Comparison of ENCODE assay signal across 14 mouse cellular contexts in the genomic region with DNA sequence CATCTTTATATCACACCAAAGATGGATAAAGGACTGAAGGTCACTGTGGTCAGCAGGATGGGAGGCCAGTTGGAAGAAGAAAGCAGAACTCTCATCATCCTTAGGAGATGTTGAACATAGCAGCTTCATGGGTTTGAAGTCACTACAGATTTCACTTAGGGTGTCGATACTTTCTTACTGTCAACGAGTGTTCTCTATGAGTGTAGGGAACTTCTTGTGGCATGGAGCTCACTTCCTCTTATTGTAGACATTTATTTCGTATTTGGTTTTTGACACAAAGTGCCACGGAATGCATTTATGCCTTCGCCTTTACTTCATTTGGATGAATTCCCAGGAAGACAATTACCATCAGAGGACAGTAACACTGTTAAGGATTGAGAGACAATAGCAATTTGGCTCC. TPM values are rescaled to one million over a fixed set of nuclear protein-coding genes. Genes with fewer than 3 reads are reported as not detected.
DNase-seq lines count a peak whose midpoint lies in the region; ATAC-seq and TF ChIP-seq lines count a peak whose summit lies in the region.
"Had no signal": no experiment of that assay in that cellular context is flagged by ENCODE, and none has a peak within 500 bp of the region (broad histone marks: within the 10 kb centered on the region; RNA-seq: fewer than 3 reads in every experiment).

No protein-coding gene starts in this region.

- WGBS in heart, embryonic 15.5 days: 76% methylated on average over 5 of the region's 5 CpGs
- 79% methylated on average over 5 of the region's 5 CpGs for WGBS in heart, adult 2 months
- WGBS in lung, embryonic 16.5 days: 74% methylated on average over 5 of the region's 5 CpGs
- WGBS in lung, postnatal 0 days: 67% methylated on average over 5 of the region's 5 CpGs
- 89% methylated on average over 5 of the region's 5 CpGs for WGBS in forebrain, embryonic 14.5 days

- no peak for ATAC-seq in heart, embryonic 15.5 days (replicated peaks; ENCODE audit: insufficient number of reproducible peaks, insufficient read depth, low FRiP score, low read depth)
- no peak for ATAC-seq in lung, embryonic 16.5 days (ENCODE audit: low read depth)
- no peak for ATAC-seq in lung, postnatal 0 days
- ATAC-seq in granulocyte monocyte progenitor cell, adult 5-6 weeks (replicated peaks; ENCODE audit: poor library complexity, severe bottlenecking): peak; percentile 79
- 0 out of 2 replicates have a peak, but pooled peaks have one; percentile 38 for ATAC-seq in megakaryocyte, adult 5-6 weeks (ENCODE audit: poor library complexity, severe bottlenecking)
- no peak for ATAC-seq in forebrain, embryonic 14.5 days
- ATAC-seq: inflammation-experienced regulatory T-cells, adult 6 months had no signal

- no peak for DNase-seq in heart, adult 2 months
- no peak for DNase-seq in lung, postnatal 0 days (ENCODE audit: low spot score)
- DNase-seq in forebrain, embryonic 14.5 days (ENCODE audit: low spot score): no peak
- DNase-seq: cerebellum, adult 9-11 months; lung, adult 18-20 months had no signal

- no peak for TF ChIP-seq POLR2A in heart, adult 2 months (IDR thresholded peaks at IDR 0.05; ENCODE audit: insufficient read depth, low read depth, low read length)

- no peaks in the 10 kb centered on the region for H3K9me3 ChIP-seq in heart, embryonic 15.5 days (replicated peaks)
- H3K9me3 ChIP-seq in lung, embryonic 16.5 days (ENCODE audit: control insufficient read depth, low read length): no peaks in the 10 kb centered on the region
- no peaks in the 10 kb centered on the region for H3K9me3 ChIP-seq in lung, postnatal 0 days (ENCODE audit: low read length)
- no peaks in the 10 kb centered on the region for H3K9me3 ChIP-seq in forebrain, embryonic 14.5 days (replicated peaks; ENCODE audit: control insufficient read depth, low read length)
- H3K9me3 ChIP-seq: forebrain, embryonic 12.5 days; G1E had no signal

- no peak overlapping the region for H3K4me2 ChIP-seq in heart, embryonic 15.5 days
- no peak overlapping the region for H3K4me2 ChIP-seq in lung, embryonic 16.5 days (ENCODE audit: low read depth, low read length)
- no peak overlapping the region for H3K4me2 ChIP-seq in lung, postnatal 0 days (replicated peaks; ENCODE audit: low read depth, low read length)
- H3K4me2 ChIP-seq in forebrain, embryonic 14.5 days (ENCODE audit: low read length): no peak overlapping the region
- H3K4me2 ChIP-seq: forebrain, embryonic 12.5 days had no signal

- no peaks in the 10 kb centered on the region for H3K79me2 ChIP-seq in heart, adult 2 months (replicated peaks; ENCODE audit: control insufficient read depth, insufficient read depth, low read length)

- no peaks in the 10 kb centered on the region for H3K36me3 ChIP-seq in heart, embryonic 15.5 days
- no peaks in the 10 kb centered on the region for H3K36me3 ChIP-seq in heart, adult 2 months (ENCODE audit: control insufficient read depth, insufficient read depth, low read length)
- no peaks in the 10 kb centered on the region for H3K36me3 ChIP-seq in lung, embryonic 16.5 days (ENCODE audit: control insufficient read depth, insufficient read depth, low read length)
- no peaks in the 10 kb centered on the region for H3K36me3 ChIP-seq in lung, postnatal 0 days (ENCODE audit: insufficient read depth, low read length)
- H3K36me3 ChIP-seq in forebrain, embryonic 14.5 days (ENCODE audit: control insufficient read depth, insufficient read depth, low read length): no peaks in the 10 kb centered on the region
- H3K36me3 ChIP-seq: forebrain, embryonic 12.5 days; G1E had no signal

- H3K4me3 ChIP-seq in heart, embryonic 15.5 days: no peak overlapping the region
- H3K4me3 ChIP-seq in heart, adult 2 months: no peak overlapping the region
- no peak overlapping the region for H3K4me3 ChIP-seq in lung, embryonic 16.5 days (ENCODE audit: low read length)
- H3K4me3 ChIP-seq in lung, postnatal 0 days (ENCODE audit: low read depth, low read length): no peak overlapping the region
- H3K4me3 ChIP-seq in forebrain, embryonic 14.5 days (ENCODE audit: low read depth, low read length): no peak overlapping the region
- H3K4me3 ChIP-seq: forebrain, embryonic 12.5 days had no signal

- H3K4me1 ChIP-seq in heart, embryonic 15.5 days (replicated peaks): peaks cover 27% of the 10 kb centered on the region
- H3K4me1 ChIP-seq in heart, adult 2 months (ENCODE audit: control insufficient read depth, insufficient read depth, low read length): no peaks in the 10 kb centered on the region
- peaks cover 6% of the 10 kb centered on the region for H3K4me1 ChIP-seq in lung, embryonic 16.5 days (replicated peaks; ENCODE audit: control insufficient read depth, insufficient read depth, low read length)
- H3K4me1 ChIP-seq in lung, postnatal 0 days (ENCODE audit: insufficient read depth, low read depth, low read length): no peaks in the 10 kb centered on the region; the same call in 1 of the 2 replicates
- peaks cover 15% of the 10 kb centered on the region for H3K4me1 ChIP-seq in forebrain, embryonic 14.5 days (ENCODE audit: control insufficient read depth, insufficient read depth, low read length)

- H3K9ac ChIP-seq in heart, embryonic 15.5 days: no peak overlapping the region
- no peak overlapping the region for H3K9ac ChIP-seq in heart, adult 2 months (ENCODE audit: low read depth, low read length)
- H3K9ac ChIP-seq in lung, embryonic 16.5 days (ENCODE audit: low read length): no peak overlapping the region
- H3K9ac ChIP-seq in lung, postnatal 0 days (replicated peaks; ENCODE audit: low read depth): no peak overlapping the region
- no peak overlapping the region for H3K9ac ChIP-seq in forebrain, embryonic 14.5 days (ENCODE audit: low read length)
- H3K9ac ChIP-seq: forebrain, embryonic 12.5 days had no signal

- peak overlapping the region; percentile 45 for H3K27ac ChIP-seq in heart, embryonic 15.5 days
- H3K27ac ChIP-seq in heart, adult 2 months: no peak overlapping the region
- H3K27ac ChIP-seq in lung, embryonic 16.5 days (ENCODE audit: low read length): 0 out of 2 replicates have a peak overlapping the region, but pooled peaks have one; percentile 17
- no peak overlapping the region for H3K27ac ChIP-seq in lung, postnatal 0 days (ENCODE audit: low read length)
- no peak overlapping the region for H3K27ac ChIP-seq in forebrain, embryonic 14.5 days (ENCODE audit: low read depth, low read length)
- H3K27ac ChIP-seq: forebrain, embryonic 12.5 days had no signal

- TF ChIP-seq CTCF in heart, adult 2 months (IDR thresholded peaks at IDR 0.05): no peak
- TF ChIP-seq CTCF in lung, postnatal 0 days (IDR thresholded peaks at IDR 0.05): no peak

- intact Hi-C loops in heart, adult 2 months (cut with DNase I): no loop called here

- no peak for TF ChIP-seq EP300 in heart, adult 2 months (IDR thresholded peaks at IDR 0.05; ENCODE audit: insufficient read depth, low read depth, low read length)
- no peak for TF ChIP-seq EP300 in lung, postnatal 0 days (IDR thresholded peaks at IDR 0.05)

- H3K27me3 ChIP-seq in heart, embryonic 15.5 days: no peaks in the 10 kb centered on the region
- no peaks in the 10 kb centered on the region for H3K27me3 ChIP-seq in heart, adult 2 months (ENCODE audit: control insufficient read depth, insufficient read depth, low read length)
- H3K27me3 ChIP-seq in lung, embryonic 16.5 days (ENCODE audit: control insufficient read depth, insufficient read depth, low read depth, low read length): no peaks in the 10 kb centered on the region
- no peaks in the 10 kb centered on the region for H3K27me3 ChIP-seq in lung, postnatal 0 days (replicated peaks; ENCODE audit: insufficient read depth, low read length)
- no peaks in the 10 kb centered on the region for H3K27me3 ChIP-seq in forebrain, embryonic 14.5 days (replicated peaks; ENCODE audit: control insufficient read depth, insufficient read depth, low read length)
- H3K27me3 ChIP-seq: forebrain, embryonic 12.5 days had no signal

RNA-seq across cellular contexts. Expression of a gene that starts 28.7 kb away (rescaled TPM):
- polyA plus RNA-seq in heart, embryonic 15.5 days (2015; fragmentation: Nextera tagmentation; extraction: Ambion mirVana): 18.0 and 21.5 TPM in 2 replicates
- 10 to 100 TPM; 16.7 to 18.4 TPM for total RNA-seq in heart, adult 2 months (2021)
- 12.1 and 25.0 TPM in 2 replicates for polyA plus RNA-seq in heart, adult 2 months (2012; rRNA removed)
- polyA plus RNA-seq in lung, embryonic 16.5 days (2015; fragmentation: Nextera tagmentation; extraction: Ambion mirVana): 16.8 and 17.3 TPM in 2 replicates
- polyA plus RNA-seq in lung, postnatal 0 days (2015; fragmentation: Nextera tagmentation; extraction: Ambion mirVana): 12.6 and 13.4 TPM in 2 replicates
- 2.4 and 2.6 TPM in 2 replicates for total RNA-seq in granulocyte monocyte progenitor cell, adult 5-6 weeks (2014; fragmentation: Nextera tagmentation)
- total RNA-seq in granulocyte monocyte progenitor cell, adult 5-6 weeks (2017): 0.60 and 2.0 TPM in 2 replicates
- 0.05 TPM in 1 of 2 replicates, not detected in the other for total RNA-seq in megakaryocyte, adult 5-6 weeks (2015)
- total RNA-seq in megakaryocyte, adult 5-6 weeks (2017): 0.15 TPM in 1 of 2 replicates, not detected in the other
- polyA plus RNA-seq in forebrain, embryonic 14.5 days (2014; fragmentation: Nextera tagmentation; extraction: Ambion mirVana): 167 and 200 TPM in 2 replicates
- total RNA-seq: monocyte, adult 5-6 weeks; neutrophil, adult 5-6 weeks had no signal
- polyA plus RNA-seq: G1E had no signal

Comparison
In these comparisons a context has a peak if more than half of its experiments do, and no peak if none do; other contexts are left out.
1. H3K27ac ChIP-seq: peak in heart, embryonic 15.5 days (single experiment) and lung, embryonic 16.5 days (single experiment); none in heart, adult 2 months (single experiment), lung, postnatal 0 days (single experiment) and forebrain, embryonic 14.5 days (single experiment).
2. ATAC-seq: peak in granulocyte monocyte progenitor cell, adult 5-6 weeks (single experiment) and megakaryocyte, adult 5-6 weeks (single experiment); none in heart, embryonic 15.5 days (single experiment), lung, embryonic 16.5 days (single experiment), lung, postnatal 0 days (single experiment) and forebrain, embryonic 14.5 days (single experiment).